Mouse (Mus musculus): ENCODE measurements at regions not wholly inside any gene's neighbourhood (a gene's known extent, or its start where the extent isn't known, plus 50 kb on each side); places are given as distances from the start of the nearest gene placed in this dataset.

- no peak for ATAC-seq (replicated peaks; ENCODE audit: low read depth, poor library complexity, severe bottlenecking)
These were observed 289.4 kb downstream of the Sorl1 start for GRCm38 (mm10) chr9:41834487-41835404.

DNA sequence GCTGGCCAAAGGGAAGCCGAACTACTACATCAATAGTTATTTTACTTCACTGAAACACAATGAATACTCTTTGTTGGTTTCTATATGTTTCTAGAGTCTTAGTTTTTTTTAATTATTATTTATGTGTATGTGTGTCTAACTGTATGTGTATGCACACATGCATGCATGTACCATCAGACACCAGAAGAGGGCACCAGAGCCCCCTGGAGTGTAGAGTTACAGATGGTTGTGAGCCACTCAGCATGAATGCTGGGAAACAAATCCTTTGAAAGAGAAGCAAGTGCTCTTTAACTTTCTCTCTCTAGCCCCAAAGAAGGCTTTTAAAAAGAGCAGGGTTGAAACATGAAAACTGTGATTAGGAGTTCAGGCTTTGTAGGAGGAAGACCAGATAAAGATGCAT is 290.7 kb downstream of the Sorl1 start:
- ATAC-seq (replicated peaks; ENCODE audit: low read depth, poor library complexity, severe bottlenecking) = no peak

GRCm38 (mm10) chr9:41827356-41827755 is 296.7 kb downstream of the Sorl1 start:
- no peak for ATAC-seq (replicated peaks; ENCODE audit: low read depth, poor library complexity, severe bottlenecking)

DNA sequence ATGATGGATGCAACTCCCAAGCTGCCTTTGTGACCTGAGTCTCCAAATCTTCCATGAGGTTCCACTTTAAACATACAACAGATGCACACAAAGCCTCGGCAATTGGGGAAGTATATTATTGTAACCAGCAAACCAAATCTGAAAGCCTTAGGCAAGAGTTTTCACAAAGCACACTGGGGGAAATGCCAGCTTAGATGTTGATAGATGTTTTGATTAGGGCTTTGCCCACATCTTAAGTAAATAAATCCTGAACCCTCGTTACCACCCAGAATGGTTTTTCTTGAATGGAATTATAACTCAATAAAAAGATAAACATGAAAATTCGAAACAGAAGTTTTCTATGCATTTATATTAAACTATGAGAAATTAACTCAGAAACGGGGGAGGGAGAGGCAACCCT is 302.7 kb downstream of the Sorl1 start:
- ATAC-seq (replicated peaks; ENCODE audit: low read depth, poor library complexity, severe bottlenecking) = no peak

DNA sequence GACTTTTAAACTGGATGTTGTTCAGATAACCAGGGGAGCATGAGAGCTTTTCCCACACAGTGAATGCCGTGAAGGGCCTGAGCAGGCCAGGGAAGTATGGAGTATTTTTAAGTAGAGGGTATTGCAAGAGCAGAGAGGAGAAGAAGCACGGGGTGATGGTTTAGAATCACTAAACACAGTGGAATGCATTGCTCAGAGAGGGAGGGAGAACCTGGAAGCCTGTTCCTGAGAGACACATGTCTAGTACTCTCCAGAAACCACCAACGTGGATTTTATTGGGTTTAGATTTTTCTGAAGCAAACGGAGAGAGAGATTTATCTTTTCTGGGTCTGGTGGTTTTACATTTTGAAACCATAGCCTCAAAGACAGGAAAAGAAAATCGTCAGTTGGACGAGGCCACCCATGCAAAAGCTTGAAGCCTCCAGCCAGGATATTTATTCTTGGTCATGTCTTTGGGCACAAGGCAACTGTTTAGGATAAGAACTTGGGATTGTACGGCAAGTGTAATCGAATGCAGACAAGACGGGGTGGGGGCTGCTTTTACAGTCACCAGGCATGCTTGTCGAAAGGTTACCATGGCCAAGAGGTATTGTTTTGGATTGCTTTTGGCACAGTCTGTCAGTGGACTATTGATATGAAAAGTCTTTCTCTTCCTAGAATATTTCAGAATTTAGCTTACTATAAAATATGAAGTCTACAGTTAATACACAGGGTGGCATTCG is 306.2 kb downstream of the Sorl1 start:
- ATAC-seq (replicated peaks; ENCODE audit: low read depth, poor library complexity, severe bottlenecking) = no peak

DNA sequence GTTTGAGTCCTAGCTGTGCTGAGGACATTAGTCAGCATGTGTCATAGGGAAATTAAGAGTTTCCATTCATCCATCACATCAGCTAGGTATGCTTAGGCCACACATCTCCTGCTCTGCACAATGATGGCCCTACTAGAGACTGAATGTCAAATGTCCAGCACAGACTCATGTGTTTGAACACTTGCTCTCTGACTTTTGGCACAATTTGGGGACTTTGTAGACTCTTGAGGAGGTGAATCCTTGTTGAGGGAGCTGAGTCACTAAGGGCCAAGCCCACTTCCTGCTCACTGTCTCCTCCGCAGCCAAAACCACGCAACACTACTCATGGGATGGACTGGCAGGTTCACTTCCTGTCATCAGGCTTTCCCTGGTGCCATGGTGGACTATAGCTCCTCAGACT is 308.2 kb downstream of the Sorl1 start:
- ATAC-seq (replicated peaks; ENCODE audit: low read depth, poor library complexity, severe bottlenecking) = no peak

- ATAC-seq (replicated peaks; ENCODE audit: low read depth, poor library complexity, severe bottlenecking) = no peak
These were observed 314.8 kb downstream of the Sorl1 start for GRCm38 (mm10) chr9:41809291-41809690.

DNA sequence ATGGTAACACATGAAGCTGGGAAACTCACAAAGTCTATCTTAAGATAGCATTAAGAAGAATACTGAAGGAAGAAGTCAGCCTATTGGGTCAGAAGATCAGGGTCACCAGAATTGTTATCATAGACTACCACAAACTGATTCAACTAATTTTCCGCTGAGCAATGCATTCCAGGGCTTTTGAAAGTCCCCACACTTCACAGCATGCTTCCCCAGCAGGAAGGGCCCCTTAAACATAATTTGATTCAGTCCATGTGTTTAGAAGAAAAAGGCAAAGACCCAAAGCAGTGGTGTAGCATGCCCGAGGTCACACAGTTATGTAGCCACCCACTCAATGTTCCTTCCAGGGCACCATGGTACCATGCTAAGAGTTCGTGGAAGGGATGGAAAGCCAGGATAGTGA is 315.3 kb downstream of the Sorl1 start:
- no peak for ATAC-seq (replicated peaks; ENCODE audit: low read depth, poor library complexity, severe bottlenecking)

DNA sequence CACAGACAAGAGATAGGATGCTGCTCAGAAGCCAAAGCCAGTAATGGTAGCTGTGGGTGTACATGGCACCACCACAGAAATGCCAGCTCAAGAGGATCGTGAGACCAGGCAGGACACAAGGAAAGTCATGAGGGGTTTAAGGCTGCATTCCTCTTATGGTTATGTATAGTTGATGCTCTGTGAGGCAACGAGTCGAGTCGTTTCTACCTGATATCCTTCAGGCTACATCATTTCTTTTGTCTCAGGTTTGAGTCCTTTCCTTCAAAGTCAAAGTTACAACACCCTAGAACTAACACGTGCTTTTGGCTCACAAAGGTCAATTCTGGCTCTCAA is 317.8 kb downstream of the Sorl1 start:
- no peak for ATAC-seq (replicated peaks; ENCODE audit: low read depth, poor library complexity, severe bottlenecking)

- no peak for ATAC-seq (replicated peaks; ENCODE audit: low read depth, poor library complexity, severe bottlenecking)
These were observed 318.4 kb downstream of the Sorl1 start for GRCm38 (mm10) chr9:41805491-41806288.

- ATAC-seq (replicated peaks; ENCODE audit: low read depth, poor library complexity, severe bottlenecking) = no peak
These were observed 319.3 kb downstream of the Sorl1 start for GRCm38 (mm10) chr9:41804711-41805331.

- ATAC-seq (replicated peaks; ENCODE audit: low read depth, poor library complexity, severe bottlenecking) = no peak
These were observed 320.2 kb downstream of the Sorl1 start for GRCm38 (mm10) chr9:41803680-41804460.

DNA sequence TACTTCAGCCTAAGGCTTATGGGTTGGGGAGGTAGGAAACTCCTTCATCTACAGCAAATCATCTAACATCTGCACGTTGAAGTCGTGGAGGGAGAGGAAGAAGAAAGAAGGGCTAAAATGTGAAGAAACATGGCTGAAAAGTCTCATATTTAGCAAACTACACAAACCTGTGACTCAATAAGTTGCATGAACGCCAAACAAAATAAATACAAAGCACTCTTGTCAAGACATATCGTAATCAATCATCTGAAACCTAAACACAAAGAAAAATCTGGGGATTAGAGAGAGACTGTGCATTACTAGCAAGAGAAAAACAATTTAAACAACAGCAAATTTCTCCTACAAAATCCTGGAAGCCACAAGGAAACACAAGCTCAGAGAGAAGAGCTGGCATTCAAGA is 322.7 kb downstream of the Sorl1 start:
- no peak for ATAC-seq (replicated peaks; ENCODE audit: low read depth, poor library complexity, severe bottlenecking)

GRCm38 (mm10) chr9:41792830-41793213 is 331.3 kb downstream of the Sorl1 start:
- ATAC-seq (replicated peaks; ENCODE audit: low read depth, poor library complexity, severe bottlenecking) = no peak

DNA sequence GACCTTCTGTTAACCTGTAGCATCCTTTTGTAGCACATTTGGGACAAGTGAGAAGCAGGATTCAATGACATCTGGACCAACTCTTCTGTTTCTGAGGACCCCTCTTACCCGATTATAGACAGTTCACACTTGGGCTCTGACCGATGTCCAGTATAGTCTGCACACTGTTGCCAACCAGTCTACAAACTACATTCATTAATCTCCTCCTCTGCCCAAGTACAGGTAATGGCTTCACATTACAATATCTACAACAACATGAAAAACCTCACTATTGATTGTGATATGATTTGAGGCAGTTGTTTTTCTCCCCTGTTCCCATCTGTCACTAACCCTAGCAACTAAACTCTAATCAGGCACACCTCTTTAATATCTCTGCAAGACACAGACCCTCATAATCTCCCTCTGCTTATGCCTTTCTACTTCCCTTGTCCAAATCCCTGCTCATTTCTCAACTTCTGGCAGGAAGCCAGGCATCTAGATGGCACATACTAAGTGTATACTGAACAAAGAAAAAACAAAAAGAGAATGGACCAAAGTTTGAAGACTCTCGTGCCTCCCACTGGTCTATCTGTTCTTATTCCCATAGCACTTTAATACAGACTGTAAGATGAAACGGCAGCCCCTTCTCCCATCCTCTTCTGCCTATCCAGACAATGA is 331.8 kb downstream of the Sorl1 start:
- ATAC-seq (replicated peaks; ENCODE audit: low read depth, poor library complexity, severe bottlenecking) = no peak

GRCm38 (mm10) chr9:41791501-41792172 is 332.5 kb downstream of the Sorl1 start:
- ATAC-seq (replicated peaks; ENCODE audit: low read depth, poor library complexity, severe bottlenecking) = no peak

GRCm38 (mm10) chr9:41785131-41785530 is 339.0 kb downstream of the Sorl1 start:
- ATAC-seq (replicated peaks; ENCODE audit: low read depth, poor library complexity, severe bottlenecking) = no peak

DNA sequence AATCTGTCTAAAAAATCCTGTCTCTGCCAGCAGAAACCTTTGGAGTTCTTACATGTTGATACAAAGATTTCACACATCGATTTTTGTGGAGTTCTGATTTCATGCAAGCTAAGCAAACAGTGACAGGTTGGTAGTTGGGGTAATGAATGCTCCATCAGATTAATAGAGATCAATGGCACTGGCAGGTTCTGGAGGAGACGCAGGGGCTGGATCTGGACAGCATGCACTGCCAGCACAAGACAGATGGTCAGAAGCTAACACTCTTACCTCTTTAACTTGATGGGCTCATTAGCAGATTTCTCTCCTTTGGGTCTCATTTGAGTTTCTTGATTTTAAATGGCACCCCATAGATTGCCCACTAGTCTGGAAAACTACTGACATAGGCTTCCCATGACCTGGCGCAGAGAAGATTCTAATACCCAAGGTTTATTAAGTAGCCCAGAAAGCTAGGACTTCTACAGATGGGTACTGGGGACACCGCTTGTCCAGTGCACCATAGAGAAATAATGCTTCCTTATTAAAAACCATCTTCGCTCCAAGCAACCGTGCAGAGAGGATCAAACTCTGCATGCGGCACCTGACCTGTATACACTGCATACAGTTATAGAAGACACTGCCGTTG is 351.7 kb downstream of the Sorl1 start:
- ATAC-seq (replicated peaks; ENCODE audit: low read depth, poor library complexity, severe bottlenecking) = no peak

Measured in common myeloid progenitor, adult 5-6 weeks (primary cell).